Mouse (Mus musculus) monocyte, adult 5-6 weeks (primary cell): ENCODE data around the gene 4930455H04Rik. TPM values are rescaled to one million over a fixed set of nuclear protein-coding genes. Genes with fewer than 3 reads are reported as not detected.

ENCODE experiments used
- ATAC-seq: fragments of 153-309, 156-312 bp; replicated peaks from 2 replicates; pipeline ENCODE4 v1.8.0; 2017; ENCODE audit warnings: mild to moderate bottlenecking; ENCODE audit not compliant: low TSS enrichment, insufficient number of reproducible peaks, severe bottlenecking, poor library complexity, low FRiP score
- total RNA-seq: library from RNA; stranded (forward); fragments of 200-1000, 200-491, 200-594 nt; gene quantifications from 3 replicates; pipeline ENCODE4 v1.2.3, GENCODE M21; 2017

4930455H04Rik gene
- total RNA-seq, 1 experiment from 2014 or later: not detected

DNA sequence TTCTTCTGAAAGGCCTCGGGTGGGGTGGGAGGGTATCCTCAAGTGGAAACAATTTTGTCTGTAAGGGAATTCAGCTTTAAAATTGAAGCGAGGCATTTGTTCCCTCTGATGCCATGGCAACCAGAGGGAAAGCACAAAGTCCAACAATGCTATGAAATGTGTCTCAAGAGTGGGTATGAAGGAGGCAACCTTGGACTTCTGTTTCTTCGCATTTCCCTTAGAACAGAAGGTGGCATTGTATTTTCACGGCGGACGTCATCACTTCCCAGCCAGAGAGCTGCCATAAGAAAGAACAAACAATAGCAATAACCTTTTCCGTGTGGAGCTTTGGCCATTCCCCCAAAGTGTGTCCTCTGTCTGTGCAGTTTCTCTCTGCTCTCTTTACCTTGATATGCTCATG is 53.8 kb downstream of the 4930455H04Rik start:
- no peak for ATAC-seq

GRCm38 (mm10) chr3:117024111-117024510 is 56.0 kb downstream of the 4930455H04Rik start:
- ATAC-seq: no peak

GRCm38 (mm10) chr3:117024557-117024956 is 56.5 kb downstream of the 4930455H04Rik start:
- no peak for ATAC-seq

GRCm38 (mm10) chr3:117025421-117025820 is 57.4 kb downstream of the 4930455H04Rik start:
- ATAC-seq: no peak

Other genes with a start within 250 kb of the 4930455H04Rik start
- gene Agl, start 160.1 kb upstream of the 4930455H04Rik start, total RNA-seq: 8.1 to 17.3 TPM (median 14.7 TPM) in 3 replicates
- gene Frrs1, start 108.8 kb upstream of the 4930455H04Rik start, total RNA-seq: 8.2 to 19.8 TPM (median 11.8 TPM) in 3 replicates
- gene Palmd, start 720 bp downstream of the 4930455H04Rik start, total RNA-seq: not detected in 3 replicates